Mouse (Mus musculus) CH12.LX (cell line): ENCODE measurements at regions not wholly inside any gene's neighbourhood (a gene's known extent, or its start where the extent isn't known, plus 50 kb on each side); places are given as distances from the start of the nearest gene placed in this dataset.

Source experiments
- DNase-seq: peaks from one replicate; pipeline ENCODE4 v3.0.0-alpha.2; 2013; ENCODE audit errors: extremely low read depth
- H3K27ac ChIP-seq: 2 replicates; pipeline ENCODE4 v1.5.1; 2012; ENCODE audit warnings: low read depth, mild to moderate bottlenecking, control low read depth, moderate library complexity; ENCODE audit not compliant: insufficient read depth
- H3K27me3 ChIP-seq: replicated peaks from 2 replicates; pipeline ENCODE3; 2012; ENCODE audit warnings: inconsistent platforms
- H3K36me3 ChIP-seq, 2 experiments: replicated peaks in 1 of 2; 2 replicates each; pipeline versions ENCODE3 to v1.6.1; 2012; ENCODE audit warnings: inconsistent platforms in 1 of 2, low read length in 1 of 2, mild to moderate bottlenecking in 1 of 2, mixed read lengths in 1 of 2, moderate library complexity in 1 of 2; ENCODE audit not compliant: control insufficient read depth in 1 of 2, insufficient read depth in 1 of 2
- H3K4me1 ChIP-seq, 2 experiments: 2 replicates each; pipeline ENCODE4 v1.6.1; 2012; ENCODE audit warnings: inconsistent platforms in 1 of 2, moderate library complexity in 1 of 2; ENCODE audit not compliant: insufficient read depth in 2 of 2, control insufficient read depth in 1 of 2
- H3K4me2 ChIP-seq: 2 replicates; pipeline ENCODE4 v1.6.1; 2012; ENCODE audit warnings: low read depth, mild to moderate bottlenecking, control low read depth; ENCODE audit not compliant: poor library complexity, insufficient read depth, severe bottlenecking
- H3K4me3 ChIP-seq, 3 experiments: fragments of 150-350 bp in 1 of 3; sonication (generic) in 1 of 3; replicated peaks in 1 of 3; 2 replicates each; pipeline versions ENCODE3 to v1.5.1; 2011 to 2012; ENCODE audit warnings: low read depth in 2 of 3, low read length in 2 of 3, mild to moderate bottlenecking in 2 of 3, moderate library complexity in 2 of 3, control low read depth in 1 of 3, improper control_type of control experiment in 1 of 3, inconsistent platforms in 1 of 3, mixed read lengths in 1 of 3; ENCODE audit not compliant: poor library complexity in 1 of 3
- H3K79me2 ChIP-seq: replicated peaks from 2 replicates; pipeline ENCODE4 v1.6.1; 2012; ENCODE audit warnings: mild to moderate bottlenecking, moderate library complexity; ENCODE audit not compliant: control insufficient read depth, poor library complexity, insufficient read depth, severe bottlenecking; ENCODE audit errors: extremely low read depth
- H3K9ac ChIP-seq: 2 replicates; pipeline ENCODE4 v1.6.1; 2012; ENCODE audit warnings: low read depth, mild to moderate bottlenecking, control low read depth, moderate library complexity; ENCODE audit not compliant: insufficient read depth
- H3K9me3 ChIP-seq: replicated peaks from 2 replicates; pipeline ENCODE3; 2012; ENCODE audit warnings: low read length, inconsistent platforms, mixed read lengths
- CHD2 ChIP-seq: IDR thresholded peaks from 2 replicates; pipeline ENCODE4 v1.6.1; 2011; ENCODE audit warnings: low read length, improper control_type of control experiment
- CTCF ChIP-seq, 2 experiments: IDR thresholded peaks in 1 of 2; conservative IDR thresholded peaks in 1 of 2; 2 replicates each; pipeline ENCODE4 v1.5.1; 2011 to 2012; ENCODE audit warnings: low read depth in 2 of 2, low read length in 2 of 2, improper control_type of control experiment in 1 of 2, inconsistent platforms in 1 of 2, mild to moderate bottlenecking in 1 of 2, moderate library complexity in 1 of 2
- EP300 ChIP-seq: IDR thresholded peaks from 2 replicates; pipeline ENCODE4 v1.6.1; 2011; ENCODE audit warnings: low read length, improper control_type of control experiment
- ETS1 ChIP-seq: conservative IDR thresholded peaks from 2 replicates; pipeline ENCODE4 v1.6.1; 2012; ENCODE audit warnings: low read depth, mild to moderate bottlenecking, inconsistent platforms, low read length, improper control_type of control experiment, moderate library complexity
- GABPA ChIP-seq: IDR thresholded peaks from 2 replicates; pipeline ENCODE4 v1.6.1; 2012; ENCODE audit warnings: low read depth, low read length, improper control_type of control experiment, inconsistent platforms; ENCODE audit not compliant: insufficient replicate concordance
- IRF4 ChIP-seq: IDR thresholded peaks from 2 replicates; pipeline ENCODE4 v1.6.1; 2014; ENCODE audit warnings: low read depth, mild to moderate bottlenecking, inconsistent platforms, low read length, improper control_type of control experiment
- JUND ChIP-seq: conservative IDR thresholded peaks from 2 replicates; pipeline ENCODE4 v1.6.1; 2011; ENCODE audit warnings: low read depth, low read length, improper control_type of control experiment
- MAFK ChIP-seq: IDR thresholded peaks from 2 replicates; pipeline ENCODE4 v1.6.1; 2011; ENCODE audit warnings: low read length, improper control_type of control experiment; ENCODE audit not compliant: insufficient replicate concordance
- MAZ ChIP-seq: IDR thresholded peaks from 2 replicates; pipeline ENCODE4 v1.6.1; 2012; ENCODE audit warnings: low read depth, mild to moderate bottlenecking, inconsistent platforms, low read length, improper control_type of control experiment, moderate library complexity
- MXI1 ChIP-seq: IDR thresholded peaks from 2 replicates; pipeline ENCODE4 v1.6.1; 2011; ENCODE audit warnings: mild to moderate bottlenecking, low read depth, low read length, improper control_type of control experiment
- RCOR1 ChIP-seq: conservative IDR thresholded peaks from 2 replicates; pipeline ENCODE4 v1.6.1; 2012; ENCODE audit warnings: low read depth, mild to moderate bottlenecking, inconsistent platforms, low read length, improper control_type of control experiment
- TCF12 ChIP-seq: IDR thresholded peaks from 2 replicates; pipeline ENCODE4 v1.6.1; 2014; ENCODE audit warnings: low read depth, mild to moderate bottlenecking, inconsistent platforms, low read length, improper control_type of control experiment
- USF2 ChIP-seq: conservative IDR thresholded peaks from 2 replicates; pipeline ENCODE4 v1.6.1; 2011; ENCODE audit warnings: low read depth, low read length, improper control_type of control experiment
- dilution Hi-C: fragments of 300-500 bp; cut with MboI; formaldehyde crosslinking; loops from 2 replicates; pipeline ENCODE4 v1.14.3; 2020; ENCODE audit warnings: low sequenced_read_pairs; ENCODE audit not compliant: extremely low pct_unique_long_range_greater_than_20kb, extremely low pct_ligation_motif_present
- in situ Hi-C: fragments of 300-500 bp; cut with MboI; formaldehyde crosslinking; loops from 3 replicates; pipeline ENCODE4 v1.14.3; 2019; ENCODE audit warnings: low sequenced_read_pairs, low pct_ligation_motif_present, low pct_unique_long_range_greater_than_20kb, mixed read lengths

GRCm38 (mm10) chr13:112121110-112121509 is 167.1 kb upstream of the Ankrd55 start:
- no peaks in the 10 kb centered on the region for H3K36me3 ChIP-seq
- H3K9ac ChIP-seq, result no peak overlapping the region
- H3K27ac ChIP-seq, result no peak overlapping the region
- H3K79me2 ChIP-seq, result no peaks in the 10 kb centered on the region
- DNase-seq, result no peak
- H3K27me3 ChIP-seq, result no peaks in the 10 kb centered on the region
- dilution Hi-C loops, result no loop called here
- no peaks in the 10 kb centered on the region for H3K4me1 ChIP-seq
- H3K4me2 ChIP-seq, result no peak overlapping the region
- TF ChIP-seq RCOR1 (no peak), TCF12 (no peak)
- H3K9me3 ChIP-seq, result no peaks in the 10 kb centered on the region
- in situ Hi-C loops, result no loop called here
- H3K4me3 ChIP-seq, result no peak overlapping the region

GRCm38 (mm10) chr13:112122842-112123373 is 165.3 kb upstream of the Ankrd55 start:
- dilution Hi-C loops, result no loop called here

GRCm38 (mm10) chr13:112125769-112126469 is 162.3 kb upstream of the Ankrd55 start:
- in situ Hi-C loops, result no loop called here
- dilution Hi-C loops, result no loop called here
- Histone ChIP-seq H3K4me3 (no peak overlapping the region), H3K9me3 (no peaks in the 10 kb centered on the region), H3K4me1 (no peaks in the 10 kb centered on the region), H3K9ac (no peak overlapping the region), H3K27me3 (no peaks in the 10 kb centered on the region), H3K79me2 (no peaks in the 10 kb centered on the region), H3K4me2 (no peak overlapping the region), H3K27ac (no peak overlapping the region), H3K36me3 (no peaks in the 10 kb centered on the region)
- no peak for DNase-seq
- TF ChIP-seq CTCF (conservative IDR thresholded peaks at IDR 0.05 in 1 of 2, IDR thresholded peaks at IDR 0.05 in 1 of 2; ENCODE audit: low read depth in 2 of 2, low read length in 2 of 2), result no peak
- no peak for TF ChIP-seq IRF4
- no peak for TF ChIP-seq MAFK

More at GRCm38 (mm10) chr13:112122842-112123373, 165.3 kb upstream of the Ankrd55 start:
- H3K9me3 ChIP-seq, result no peaks in the 10 kb centered on the region
- no peaks in the 10 kb centered on the region for H3K79me2 ChIP-seq
- no peak overlapping the region for H3K4me2 ChIP-seq
- no peak for TF ChIP-seq MAZ
- TF ChIP-seq ETS1, result no peak
- TF ChIP-seq TCF12, result no peak
- no peak for TF ChIP-seq RCOR1
- no peak for TF ChIP-seq CHD2
- no peak for TF ChIP-seq MXI1
- no peak for TF ChIP-seq USF2
- no peak for TF ChIP-seq JUND
- no peak for TF ChIP-seq MAFK
- TF ChIP-seq GABPA, result no peak
- no peak for TF ChIP-seq EP300
- no peak overlapping the region for H3K4me3 ChIP-seq
- H3K4me1 ChIP-seq, result no peaks in the 10 kb centered on the region
- in situ Hi-C loops, result no loop called here
- no peaks in the 10 kb centered on the region for H3K27me3 ChIP-seq
- DNase-seq, result no peak
- H3K36me3 ChIP-seq, result no peaks in the 10 kb centered on the region
- no peak overlapping the region for H3K27ac ChIP-seq
- H3K9ac ChIP-seq, result no peak overlapping the region
